Mouse (Mus musculus) thymus, postnatal 4 days (tissue): ENCODE measurements around the gene Olfr1359.

Source experiments
- DNase-seq: peaks from one replicate; pipeline ENCODE4 v3.0.0; 2021

Olfr1359 gene

DNA sequence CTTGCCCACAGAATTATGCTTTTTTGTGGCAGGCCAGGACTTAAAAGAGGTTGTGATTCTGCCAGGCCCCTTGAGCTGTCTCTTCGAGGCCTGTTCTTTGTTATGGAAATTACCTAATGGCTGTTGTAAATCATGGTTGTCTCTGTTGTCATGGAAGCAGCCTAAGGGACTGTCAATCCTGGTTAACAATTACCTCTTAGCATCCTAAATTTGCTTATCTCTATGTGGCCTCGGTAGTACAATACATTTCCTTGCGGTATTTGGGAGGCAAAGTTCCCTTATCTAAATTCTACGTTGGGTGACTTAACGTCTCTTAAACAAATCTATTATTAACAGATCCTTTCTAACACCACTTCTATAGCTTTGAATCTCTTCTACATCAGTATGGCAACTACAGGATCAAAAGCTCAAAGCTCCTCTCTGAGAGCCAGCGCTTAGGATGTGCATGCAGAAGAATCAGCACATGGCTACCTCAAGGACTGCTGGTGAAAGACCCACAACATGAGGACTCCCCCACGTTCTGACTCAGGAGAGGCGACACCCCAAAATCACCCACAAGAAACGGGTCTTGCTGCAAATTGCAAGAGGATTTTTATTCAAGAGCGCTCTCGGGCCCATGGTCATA lies 30.1 kb downstream of the Olfr1359 start:
- no peak for DNase-seq

DNA sequence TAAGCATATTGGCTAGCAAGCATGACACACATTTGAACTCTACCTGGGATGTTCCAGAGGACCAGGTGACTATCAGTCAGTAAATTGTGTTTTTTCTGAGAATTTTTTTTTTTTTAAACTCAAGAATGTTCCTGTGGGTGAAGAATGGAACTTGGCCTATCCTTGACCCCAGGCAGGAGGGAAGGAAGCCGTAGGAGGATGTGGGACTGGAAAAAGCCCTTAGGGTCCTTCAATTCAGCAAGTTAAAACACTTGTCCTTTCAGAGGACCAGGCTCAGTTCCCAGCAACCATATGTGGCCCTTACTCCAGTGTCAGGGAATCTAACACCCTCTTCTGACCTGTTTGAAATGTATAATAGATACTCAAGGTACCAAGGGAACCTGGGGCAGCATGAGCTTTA lies 31.6 kb downstream of the Olfr1359 start:
- no peak for DNase-seq

DNA sequence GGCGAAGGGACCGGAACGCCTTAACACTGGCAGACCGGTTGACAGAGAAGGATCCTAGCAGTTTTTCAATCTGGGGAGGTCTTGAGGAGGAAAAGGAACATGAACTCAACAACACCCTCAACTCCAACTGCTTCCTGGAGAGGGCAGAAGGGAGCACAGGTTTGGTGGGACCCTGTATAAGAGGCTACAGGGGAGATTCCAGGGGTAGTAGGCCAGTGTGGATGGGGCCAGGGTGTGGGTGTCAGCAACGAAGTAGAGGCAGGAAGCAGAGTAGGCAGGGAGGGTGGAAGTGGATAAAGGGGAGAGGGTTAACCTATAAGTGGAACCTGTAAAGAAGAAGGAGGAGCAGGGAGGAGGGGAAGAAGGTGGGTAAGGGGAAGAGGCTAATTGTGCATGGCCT lies 35.6 kb downstream of the Olfr1359 start:
- DNase-seq = peak; percentile 68

DNA sequence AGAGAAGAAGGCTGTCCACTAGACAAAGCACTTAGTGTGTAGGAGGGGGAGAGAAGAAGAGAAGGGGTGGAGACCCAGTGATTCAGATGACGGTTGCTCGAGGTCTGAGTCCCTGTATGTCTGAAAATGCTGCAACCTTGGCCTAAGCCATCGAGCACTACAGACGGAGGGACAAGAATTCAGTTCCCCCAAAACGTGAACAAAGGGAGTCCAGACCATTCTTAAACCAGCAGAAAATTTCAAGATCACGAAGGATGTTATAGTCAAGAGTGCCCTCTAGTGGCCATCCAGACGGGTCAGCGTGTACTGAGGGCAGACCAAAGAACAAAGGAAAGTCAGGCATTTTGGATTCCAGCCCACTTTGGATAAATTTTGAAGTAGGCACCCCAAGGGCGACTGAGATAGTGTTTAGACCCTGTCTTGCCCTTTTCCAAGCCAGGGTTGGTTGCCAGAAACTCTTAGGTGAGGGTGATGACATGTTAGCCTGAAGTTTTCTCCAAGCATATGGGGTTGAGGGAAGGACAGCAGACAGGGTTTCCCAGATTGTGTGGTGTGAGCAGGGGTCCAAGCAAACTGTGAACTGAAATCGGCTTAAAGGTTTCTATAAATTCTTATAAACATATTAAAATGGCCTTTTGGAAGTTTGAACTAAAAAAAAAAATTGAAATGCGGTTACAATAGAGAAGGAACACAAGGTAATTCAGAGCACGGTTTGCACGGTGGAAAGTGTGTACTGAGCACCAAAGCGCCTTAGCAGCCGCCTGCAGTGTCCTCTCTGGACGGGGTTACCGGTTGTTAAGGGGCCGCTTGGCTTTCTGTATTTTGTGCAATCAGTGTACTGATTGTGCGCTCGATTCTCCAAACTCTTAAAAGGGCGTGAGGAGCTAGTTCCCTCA lies 36.3 kb downstream of the Olfr1359 start:
- DNase-seq = peak; percentile 75

DNA sequence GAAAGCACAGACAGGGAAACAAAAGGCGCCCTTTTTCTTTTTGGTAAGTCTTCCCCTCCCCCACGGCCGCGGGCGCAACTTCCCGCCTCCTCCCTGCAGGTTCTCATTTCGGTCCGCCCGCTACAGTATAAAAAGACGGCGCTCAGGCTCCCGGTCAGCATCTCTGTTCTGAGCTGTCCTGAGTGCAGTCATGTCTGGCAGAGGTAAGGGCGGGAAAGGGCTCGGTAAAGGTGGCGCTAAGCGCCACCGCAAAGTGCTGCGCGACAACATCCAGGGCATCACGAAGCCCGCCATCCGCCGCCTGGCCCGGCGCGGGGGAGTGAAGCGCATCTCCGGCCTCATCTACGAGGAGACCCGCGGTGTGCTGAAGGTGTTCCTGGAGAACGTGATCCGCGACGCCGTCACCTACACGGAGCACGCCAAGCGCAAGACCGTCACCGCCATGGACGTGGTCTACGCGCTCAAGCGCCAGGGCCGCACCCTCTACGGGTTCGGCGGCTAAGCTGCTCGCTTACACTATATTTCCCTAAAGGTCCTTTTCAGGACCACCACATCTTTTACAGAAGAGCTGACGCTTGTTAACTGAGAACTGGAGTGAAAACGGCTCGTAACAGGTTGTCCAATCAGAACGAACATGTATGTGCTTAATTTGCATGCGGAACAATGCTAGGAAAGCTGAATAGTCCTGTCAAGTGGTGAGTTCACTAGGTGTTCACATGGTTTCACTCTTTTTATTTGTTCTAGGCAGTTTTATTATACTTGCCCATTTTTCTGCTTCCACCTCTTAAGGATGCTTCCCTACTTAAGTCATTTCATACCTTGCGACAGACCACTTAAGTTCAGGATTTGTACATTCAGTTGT lies 37.2 kb downstream of the Olfr1359 start, which contains the start of gene Hist1h4j:
Hist1h4j (plus strand) TSS at position 159 of the 862 bp plus-strand sequence.
- DNase-seq = peak; percentile 89

DNA sequence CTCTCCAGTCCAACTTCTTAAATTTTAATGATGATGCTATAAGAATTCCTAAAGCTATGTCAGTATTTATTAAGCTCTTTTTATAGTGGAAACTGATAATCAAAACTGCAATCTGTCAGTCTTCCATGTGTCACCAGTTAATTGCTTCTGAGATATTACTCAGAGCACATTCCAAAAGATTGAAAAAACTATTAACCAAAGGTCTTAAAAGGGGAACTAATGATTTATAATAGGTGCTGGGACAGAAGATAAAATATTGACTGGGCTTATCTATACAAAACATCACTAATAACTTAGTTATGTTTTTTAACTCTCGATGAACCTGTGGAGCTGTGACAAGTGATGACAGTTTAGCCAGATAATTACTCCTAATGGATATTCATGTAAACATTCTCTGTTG lies 47.1 kb downstream of the Olfr1359 start:
- DNase-seq = no peak

DNA sequence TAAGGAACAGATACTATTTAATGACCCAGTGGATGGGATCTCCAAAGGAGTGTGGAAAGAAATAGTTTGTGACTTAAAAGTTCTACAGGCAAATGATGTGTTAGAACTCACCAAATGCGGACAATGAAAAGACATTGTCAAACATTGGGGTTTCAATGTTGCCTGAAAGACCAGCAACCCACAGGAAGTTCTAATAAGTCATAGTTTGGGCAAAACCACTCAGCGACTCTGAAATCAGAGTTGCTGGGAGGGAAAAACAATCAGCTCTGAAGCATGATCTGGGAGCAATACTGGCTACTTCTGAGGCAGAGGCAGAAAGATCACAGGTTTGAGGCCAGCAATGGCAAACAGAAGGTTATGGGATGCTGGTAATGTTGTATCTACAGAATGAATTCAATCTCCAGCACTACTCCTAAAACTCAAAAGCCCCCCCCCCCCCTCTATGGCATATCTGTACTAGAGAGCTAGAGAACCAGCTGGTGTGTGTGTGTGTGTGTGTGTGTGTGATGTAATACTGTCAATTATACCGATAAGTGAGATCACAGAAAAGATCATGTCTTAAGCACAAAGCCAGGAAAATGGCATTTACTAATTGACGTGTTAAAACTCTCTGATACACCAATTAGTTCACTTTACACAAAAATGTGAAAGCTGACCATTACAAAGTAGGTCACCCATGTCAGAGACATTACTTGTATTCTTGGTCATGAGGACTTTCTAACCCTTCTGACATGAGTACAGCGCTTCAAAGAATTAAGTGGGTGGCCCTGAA lies 51.7 kb downstream of the Olfr1359 start:
- no peak for DNase-seq

DNA sequence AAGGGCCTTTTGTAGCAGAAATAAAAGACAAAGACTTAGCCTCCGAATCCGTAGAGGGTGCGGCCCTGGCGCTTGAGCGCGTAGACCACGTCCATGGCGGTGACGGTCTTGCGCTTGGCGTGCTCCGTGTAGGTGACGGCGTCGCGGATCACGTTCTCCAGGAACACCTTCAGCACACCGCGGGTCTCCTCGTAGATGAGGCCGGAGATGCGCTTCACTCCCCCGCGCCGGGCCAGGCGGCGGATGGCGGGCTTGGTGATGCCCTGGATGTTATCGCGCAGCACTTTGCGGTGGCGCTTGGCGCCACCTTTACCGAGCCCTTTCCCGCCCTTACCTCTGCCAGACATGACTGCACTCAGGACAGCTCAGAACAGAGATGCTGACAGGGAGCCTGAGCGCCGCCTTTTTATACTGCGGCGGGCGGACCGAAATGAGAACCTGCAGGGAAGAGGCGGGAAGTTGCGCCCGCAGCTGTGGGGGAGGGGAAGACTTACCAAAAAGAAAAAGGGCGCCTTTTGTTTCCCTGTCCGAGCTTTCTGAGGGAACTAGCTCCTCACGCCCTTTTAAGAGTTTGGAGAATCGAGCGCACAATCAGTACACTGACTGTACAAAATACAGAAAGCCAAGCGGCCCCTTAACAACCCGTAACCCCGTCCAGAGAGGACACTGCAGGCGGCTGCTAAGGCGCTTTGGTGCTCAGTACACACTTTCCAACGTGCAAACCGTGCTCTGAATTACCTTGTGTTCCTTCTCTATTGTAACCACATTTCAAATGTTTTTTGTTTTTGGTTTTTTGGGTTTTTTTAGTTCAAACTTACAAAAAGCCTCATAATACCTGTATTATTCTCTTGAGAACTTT lies 52.5 kb downstream of the Olfr1359 start, which contains the start of gene Hist1h4k:
Hist1h4k (minus strand) TSS at position 347 of the 859 bp plus-strand sequence.
- DNase-seq = peak; percentile 98

DNA sequence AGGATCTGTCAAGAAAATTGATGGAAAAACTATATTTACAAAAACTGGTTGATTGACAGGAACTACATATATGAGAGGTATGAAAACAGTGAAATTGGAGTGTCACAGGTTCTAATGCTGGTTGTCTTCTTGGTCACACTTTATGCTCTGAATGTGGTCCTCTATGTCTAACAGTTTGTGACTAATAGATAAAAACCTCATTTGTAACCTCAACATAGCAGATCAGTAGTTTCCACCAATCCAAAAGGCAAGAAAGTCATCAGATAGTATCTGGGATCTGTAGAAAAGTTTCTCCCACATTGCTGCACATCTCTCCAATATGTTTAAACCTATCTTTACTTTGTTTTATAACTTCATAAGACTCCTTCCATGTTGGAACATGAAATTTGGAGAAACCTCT lies 53.5 kb downstream of the Olfr1359 start:
- no peak for DNase-seq

DNA sequence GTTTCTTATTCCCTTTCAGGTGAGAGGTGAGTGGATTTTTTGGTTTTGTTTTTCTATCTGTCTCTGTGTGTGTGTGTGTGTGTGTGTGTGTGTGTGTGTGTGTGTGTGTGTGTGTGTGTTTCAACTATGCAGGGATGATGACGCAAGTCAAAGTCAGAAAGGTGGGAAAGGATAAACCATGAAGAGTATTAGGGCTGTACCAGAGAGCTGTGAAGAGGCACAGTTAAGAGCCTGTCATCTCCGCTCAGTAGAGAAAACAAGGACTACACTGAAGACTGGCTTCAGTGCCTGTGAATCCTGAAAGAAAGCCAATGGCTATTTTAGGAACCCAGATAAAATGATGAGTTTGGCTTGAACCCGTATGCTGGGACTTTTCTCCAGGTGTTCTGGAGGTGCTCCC lies 53.9 kb downstream of the Olfr1359 start:
- DNase-seq = no peak

DNA sequence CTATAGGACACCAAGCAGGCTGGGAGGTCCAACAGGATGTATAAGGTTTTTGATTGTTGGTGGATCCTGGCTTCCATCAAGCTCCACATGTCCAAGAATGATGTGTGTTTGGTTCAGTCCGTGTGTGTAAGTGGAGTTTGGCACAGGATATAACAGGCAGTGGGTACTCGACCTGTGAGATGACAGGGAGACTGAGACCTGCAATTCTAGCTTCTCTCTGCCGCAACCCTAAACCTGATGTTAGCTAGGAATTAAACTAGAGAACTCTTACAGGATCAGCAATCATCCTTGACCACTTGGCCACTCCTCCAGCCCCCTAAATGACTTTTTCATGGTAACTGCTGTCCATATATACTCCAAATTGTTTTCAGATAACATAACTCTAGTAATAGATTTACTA lies 54.4 kb downstream of the Olfr1359 start:
- DNase-seq = no peak

DNA sequence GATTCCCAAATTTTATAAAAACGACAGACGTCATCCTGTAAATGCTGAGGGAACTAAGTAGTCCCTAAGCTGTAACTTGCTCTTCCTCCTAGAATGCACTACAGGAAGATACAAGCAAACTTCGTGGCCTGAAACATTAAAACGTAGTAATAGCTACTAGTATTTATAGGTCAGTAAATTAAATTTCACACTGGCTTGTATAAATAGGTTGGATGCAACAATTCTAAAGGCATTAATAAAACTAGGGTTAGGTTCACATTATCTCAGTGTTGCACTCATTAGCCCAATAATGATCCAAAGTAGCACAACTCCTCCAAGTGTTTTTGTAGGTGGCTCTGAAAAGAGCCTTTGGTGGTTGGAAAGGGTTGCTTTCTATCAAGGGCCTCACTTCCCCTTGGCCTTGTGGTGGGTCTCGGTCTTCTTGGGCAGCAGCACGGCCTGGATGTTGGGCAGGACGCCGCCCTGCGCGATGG lies 55.2 kb downstream of the Olfr1359 start:
- DNase-seq = no peak

DNA sequence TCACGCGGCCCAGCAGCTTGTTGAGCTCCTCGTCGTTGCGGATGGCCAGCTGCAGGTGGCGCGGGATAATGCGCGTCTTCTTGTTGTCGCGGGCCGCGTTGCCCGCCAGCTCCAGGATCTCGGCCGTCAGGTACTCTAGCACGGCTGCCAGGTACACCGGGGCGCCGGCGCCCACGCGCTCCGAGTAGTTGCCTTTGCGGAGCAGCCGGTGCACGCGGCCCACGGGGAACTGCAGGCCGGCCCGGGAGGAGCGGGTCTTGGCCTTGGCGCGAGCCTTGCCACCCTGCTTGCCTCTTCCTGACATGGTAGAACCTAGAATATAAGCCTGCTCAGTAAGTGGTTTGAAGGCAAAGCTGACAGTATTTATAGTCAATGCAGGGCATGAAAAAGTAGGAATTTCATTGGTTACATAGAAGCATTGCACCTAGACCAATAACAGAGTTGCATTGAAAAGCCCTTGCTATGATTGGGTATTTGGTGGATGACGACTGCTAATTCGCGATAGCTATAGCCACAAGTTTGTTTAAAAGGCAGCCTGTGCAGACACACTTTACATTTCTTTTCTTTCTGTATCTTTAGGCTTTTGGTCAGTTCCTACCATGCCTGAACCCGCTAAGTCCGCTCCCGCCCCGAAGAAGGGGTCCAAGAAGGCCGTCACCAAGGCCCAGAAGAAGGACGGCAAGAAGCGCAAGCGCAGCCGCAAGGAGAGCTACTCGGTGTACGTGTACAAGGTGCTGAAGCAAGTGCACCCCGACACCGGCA lies 55.8 kb downstream of the Olfr1359 start, which contains the start of the genes Hist1h2ak and Hist1h2bn:
Hist1h2ak (minus strand) TSS at position 304 of the 762 bp plus-strand sequence.
Hist1h2bn (plus strand) TSS at position 600 of the 762 bp plus-strand sequence.
- peak; percentile 71 for DNase-seq

DNA sequence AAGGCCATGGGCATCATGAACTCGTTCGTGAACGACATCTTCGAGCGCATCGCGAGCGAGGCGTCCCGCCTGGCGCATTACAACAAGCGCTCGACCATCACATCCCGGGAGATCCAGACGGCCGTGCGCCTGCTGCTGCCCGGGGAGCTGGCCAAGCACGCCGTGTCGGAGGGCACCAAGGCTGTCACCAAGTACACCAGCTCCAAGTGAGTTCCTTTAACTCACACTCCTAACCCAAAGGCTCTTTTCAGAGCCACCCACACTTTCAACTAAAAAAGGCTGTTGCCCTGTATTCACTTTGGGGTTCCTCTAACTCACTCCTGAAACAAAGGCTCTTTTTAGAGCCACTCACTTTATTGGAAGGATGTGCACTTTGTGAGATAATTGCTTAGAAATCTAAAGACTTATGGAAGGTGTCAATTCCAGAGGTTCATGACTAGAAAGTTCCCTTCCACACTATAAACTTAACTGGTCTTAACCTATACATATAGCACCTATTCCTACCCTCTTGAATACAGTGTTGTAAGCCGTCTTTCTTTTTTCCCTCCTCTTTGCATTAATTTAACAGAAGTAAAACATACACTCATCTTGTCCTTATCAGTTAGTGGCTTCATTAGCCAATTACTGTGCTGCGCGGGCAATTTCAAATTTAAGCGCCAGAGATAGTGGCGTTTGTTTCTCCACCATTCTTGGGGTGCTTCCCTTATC lies 56.5 kb downstream of the Olfr1359 start:
- peak; percentile 67 for DNase-seq

DNA sequence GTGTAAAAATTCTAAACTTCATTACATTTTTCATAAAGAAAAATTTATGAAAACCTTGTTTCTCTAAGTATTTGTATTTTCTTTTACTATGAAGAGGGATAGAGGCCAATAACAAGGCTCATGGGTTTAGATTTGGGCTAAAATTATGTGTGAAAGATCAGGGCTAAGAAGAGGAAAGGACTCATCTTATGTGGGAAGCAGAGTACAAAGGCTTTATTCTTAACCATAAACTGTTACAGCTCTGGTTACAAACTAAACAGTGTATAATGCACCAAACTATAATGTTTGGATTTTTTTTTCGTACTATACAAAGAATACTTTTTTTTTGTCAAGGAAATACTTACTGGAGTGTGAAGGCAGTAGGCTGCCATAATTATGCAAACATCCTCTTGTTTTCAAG lies 57.8 kb downstream of the Olfr1359 start:
- DNase-seq = no peak
